Mouse (Mus musculus): Measurements from ENCODE around the gene Olfr463. TPM values are rescaled to one million over a fixed set of nuclear protein-coding genes. Genes with fewer than 3 reads are reported as not detected.
"Not testable (repeated sequence)": the region's sequence is repeated elsewhere in the genome, so short reads cannot be mapped to it uniquely, and the experiment has no call there.

The Olfr463 gene
- polyA plus RNA-seq, 1 experiment from 2014 or later = not detected

- 85% methylated on average over 5 of the region's 5 CpGs for WGBS
- Histone ChIP-seq H3K4me1 (replicated peaks; ENCODE audit: control insufficient read depth, insufficient read depth, low read length) (no peaks in the 10 kb centered on the region), H3K4me2 (replicated peaks; ENCODE audit: low read depth, low read length) (no peak overlapping the region), H3K27me3 (ENCODE audit: control insufficient read depth, insufficient read depth, low read length) (no peaks in the 10 kb centered on the region), H3K9ac (ENCODE audit: low read depth, low read length) (no peak overlapping the region), H3K36me3 (ENCODE audit: control insufficient read depth, insufficient read depth, low read length) (no peaks in the 10 kb centered on the region), H3K27ac (ENCODE audit: low read depth, low read length) (no peak overlapping the region), H3K4me3 (ENCODE audit: low read depth, low read length) (no peak overlapping the region), H3K9me3 (ENCODE audit: control insufficient read depth, low read length) (no peaks in the 10 kb centered on the region)
- ATAC-seq (ENCODE audit: low FRiP score) (no peak), DNase-seq (ENCODE audit: low spot score) (no peak)
Measured at GRCm38 (mm10) chr11:87884856-87885255, 12.3 kb downstream of the Olfr463 start.

GRCm38 (mm10) chr11:87883493-87883892 lies 13.7 kb downstream of the Olfr463 start:
- Histone ChIP-seq H3K36me3 (ENCODE audit: control insufficient read depth, insufficient read depth, low read length) (no peaks in the 10 kb centered on the region), H3K4me1 (replicated peaks; ENCODE audit: control insufficient read depth, insufficient read depth, low read length) (no peaks in the 10 kb centered on the region), H3K4me2 (replicated peaks; ENCODE audit: low read depth, low read length) (no peak overlapping the region), H3K27ac (ENCODE audit: low read depth, low read length) (no peak overlapping the region), H3K9me3 (ENCODE audit: control insufficient read depth, low read length) (no peaks in the 10 kb centered on the region), H3K9ac (ENCODE audit: low read depth, low read length) (no peak overlapping the region), H3K27me3 (ENCODE audit: control insufficient read depth, insufficient read depth, low read length) (no peaks in the 10 kb centered on the region), H3K4me3 (ENCODE audit: low read depth, low read length) (no peak overlapping the region)
- peak; percentile 32 for DNase-seq (ENCODE audit: low spot score)
- WGBS = 49% methylated on average over 5 of the region's 5 CpGs
- no peak for ATAC-seq (ENCODE audit: low FRiP score)

DNA sequence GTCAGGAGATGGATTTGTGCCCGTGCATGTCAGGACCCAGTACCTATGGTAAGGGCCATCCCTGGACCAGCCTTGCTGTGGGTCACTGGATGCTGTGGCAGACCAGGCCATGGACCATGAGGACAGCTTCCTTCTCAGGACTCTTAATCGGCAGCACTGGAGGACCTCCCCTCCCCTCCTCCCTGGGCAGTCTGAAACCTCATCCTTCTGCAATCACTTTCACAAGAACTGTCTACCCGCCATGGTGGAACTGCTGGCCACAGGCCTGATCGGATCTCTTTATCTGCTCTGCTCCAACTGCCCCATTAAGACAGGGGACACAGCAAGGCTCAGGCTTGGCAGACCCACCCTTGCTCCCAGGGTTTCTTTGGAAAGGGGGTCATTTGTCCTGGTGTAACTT lies 15.5 kb downstream of the Olfr463 start:
- ATAC-seq (ENCODE audit: low FRiP score) (no peak), DNase-seq (ENCODE audit: low spot score) (no peak)
- H3K27ac ChIP-seq (ENCODE audit: low read depth, low read length) = no peak overlapping the region
- H3K9me3 ChIP-seq (ENCODE audit: control insufficient read depth, low read length) = no peaks in the 10 kb centered on the region
- H3K27me3 ChIP-seq (ENCODE audit: control insufficient read depth, insufficient read depth, low read length) = no peaks in the 10 kb centered on the region
- 78% methylated on average over 4 of the region's 4 CpGs for WGBS
- no peak overlapping the region for H3K4me2 ChIP-seq (replicated peaks; ENCODE audit: low read depth, low read length)
- no peaks in the 10 kb centered on the region for H3K4me1 ChIP-seq (replicated peaks; ENCODE audit: control insufficient read depth, insufficient read depth, low read length)
- no peak overlapping the region for H3K4me3 ChIP-seq (ENCODE audit: low read depth, low read length)
- no peaks in the 10 kb centered on the region for H3K36me3 ChIP-seq (ENCODE audit: control insufficient read depth, insufficient read depth, low read length)
- H3K9ac ChIP-seq (ENCODE audit: low read depth, low read length) = no peak overlapping the region

- 75% methylated on average over 9 of the region's 9 CpGs for WGBS
- no peak for DNase-seq (ENCODE audit: low spot score)
- Histone ChIP-seq H3K4me1 (replicated peaks; ENCODE audit: control insufficient read depth, insufficient read depth, low read length) (no peaks in the 10 kb centered on the region), H3K9me3 (ENCODE audit: control insufficient read depth, low read length) (no peaks in the 10 kb centered on the region), H3K27me3 (ENCODE audit: control insufficient read depth, insufficient read depth, low read length) (no peaks in the 10 kb centered on the region), H3K36me3 (ENCODE audit: control insufficient read depth, insufficient read depth, low read length) (no peaks in the 10 kb centered on the region), H3K4me2 (replicated peaks; ENCODE audit: low read depth, low read length) (no peak overlapping the region), H3K4me3 (ENCODE audit: low read depth, low read length) (no peak overlapping the region), H3K9ac (ENCODE audit: low read depth, low read length) (no peak overlapping the region), H3K27ac (ENCODE audit: low read depth, low read length) (no peak overlapping the region)
- ATAC-seq (ENCODE audit: low FRiP score) = no peak
Measured at GRCm38 (mm10) chr11:87879826-87880225, 17.4 kb downstream of the Olfr463 start.

- Histone ChIP-seq H3K9ac (ENCODE audit: low read depth, low read length) (no peak within 1 kb of the TSS), H3K36me3 (ENCODE audit: control insufficient read depth, insufficient read depth, low read length) (no peaks in the 10 kb centered on the region), H3K27ac (ENCODE audit: low read depth, low read length) (no peak within 1 kb of the TSS), H3K4me3 (ENCODE audit: low read depth, low read length) (no peak within 1 kb of the TSS), H3K4me2 (replicated peaks; ENCODE audit: low read depth, low read length) (no peak within 1 kb of the TSS), H3K9me3 (ENCODE audit: control insufficient read depth, low read length) (no peaks in the 10 kb centered on the region), H3K27me3 (ENCODE audit: control insufficient read depth, insufficient read depth, low read length) (no peaks in the 10 kb centered on the region), H3K4me1 (replicated peaks; ENCODE audit: control insufficient read depth, insufficient read depth, low read length) (no peaks in the 10 kb centered on the region)
- DNase-seq (ENCODE audit: low spot score) (no peak), ATAC-seq (ENCODE audit: low FRiP score) (no peak)
- 83% methylated on average over 6 of the region's 6 CpGs for WGBS
Measured at GRCm38 (mm10) chr11:87875436-87875835, 21.8 kb downstream of the Olfr463 start, which contains the start of gene Epx. Epx (minus strand) TSS chr11:87875536.

GRCm38 (mm10) chr11:87871766-87872165 lies 25.4 kb downstream of the Olfr463 start:
- Histone ChIP-seq H3K4me1 (replicated peaks; ENCODE audit: control insufficient read depth, insufficient read depth, low read length) (no peaks in the 10 kb centered on the region), H3K9me3 (ENCODE audit: control insufficient read depth, low read length) (no peaks in the 10 kb centered on the region), H3K4me2 (replicated peaks; ENCODE audit: low read depth, low read length) (no peak overlapping the region), H3K27ac (ENCODE audit: low read depth, low read length) (no peak overlapping the region), H3K36me3 (ENCODE audit: control insufficient read depth, insufficient read depth, low read length) (no peaks in the 10 kb centered on the region), H3K9ac (ENCODE audit: low read depth, low read length) (no peak overlapping the region), H3K4me3 (ENCODE audit: low read depth, low read length) (no peak overlapping the region), H3K27me3 (ENCODE audit: control insufficient read depth, insufficient read depth, low read length) (no peaks in the 10 kb centered on the region)
- WGBS = 64% methylated on average over 8 of the region's 8 CpGs
- ATAC-seq (ENCODE audit: low FRiP score) (no peak), DNase-seq (ENCODE audit: low spot score) (no peak)

GRCm38 (mm10) chr11:87870096-87870495 lies 27.1 kb downstream of the Olfr463 start:
- DNase-seq (ENCODE audit: low spot score) (no peak), ATAC-seq (ENCODE audit: low FRiP score) (no peak)
- Histone ChIP-seq H3K36me3 (ENCODE audit: control insufficient read depth, insufficient read depth, low read length) (no peaks in the 10 kb centered on the region), H3K9me3 (ENCODE audit: control insufficient read depth, low read length) (no peaks in the 10 kb centered on the region), H3K4me3 (ENCODE audit: low read depth, low read length) (no peak overlapping the region), H3K9ac (ENCODE audit: low read depth, low read length) (no peak overlapping the region), H3K27me3 (ENCODE audit: control insufficient read depth, insufficient read depth, low read length) (no peaks in the 10 kb centered on the region), H3K4me2 (replicated peaks; ENCODE audit: low read depth, low read length) (no peak overlapping the region), H3K4me1 (replicated peaks; ENCODE audit: control insufficient read depth, insufficient read depth, low read length) (no peaks in the 10 kb centered on the region), H3K27ac (ENCODE audit: low read depth, low read length) (no peak overlapping the region)
- WGBS = 75% methylated on average over 2 of the region's 2 CpGs

GRCm38 (mm10) chr11:87866891-87867290 lies 30.3 kb downstream of the Olfr463 start:
- H3K4me2 ChIP-seq (replicated peaks; ENCODE audit: low read depth, low read length); H3K4me3 ChIP-seq (ENCODE audit: low read depth, low read length); H3K27ac ChIP-seq (ENCODE audit: low read depth, low read length); DNase-seq (ENCODE audit: low spot score); H3K9me3 ChIP-seq (ENCODE audit: control insufficient read depth, low read length); H3K36me3 ChIP-seq (ENCODE audit: control insufficient read depth, insufficient read depth, low read length); H3K4me1 ChIP-seq (replicated peaks; ENCODE audit: control insufficient read depth, insufficient read depth, low read length); H3K9ac ChIP-seq (ENCODE audit: low read depth, low read length); H3K27me3 ChIP-seq (ENCODE audit: control insufficient read depth, insufficient read depth, low read length); ATAC-seq (ENCODE audit: low FRiP score): not testable (repeated sequence)
- WGBS = 81% methylated on average over 1 of the region's 2 CpGs

GRCm38 (mm10) chr11:87862805-87863204 lies 34.4 kb downstream of the Olfr463 start:
- 93% methylated on average over 13 of the region's 13 CpGs for WGBS
- Histone ChIP-seq H3K27me3 (ENCODE audit: control insufficient read depth, insufficient read depth, low read length) (no peaks in the 10 kb centered on the region), H3K4me2 (replicated peaks; ENCODE audit: low read depth, low read length) (no peak overlapping the region), H3K36me3 (ENCODE audit: control insufficient read depth, insufficient read depth, low read length) (no peaks in the 10 kb centered on the region), H3K4me1 (replicated peaks; ENCODE audit: control insufficient read depth, insufficient read depth, low read length) (no peaks in the 10 kb centered on the region), H3K27ac (ENCODE audit: low read depth, low read length) (no peak overlapping the region), H3K4me3 (ENCODE audit: low read depth, low read length) (no peak overlapping the region), H3K9me3 (ENCODE audit: control insufficient read depth, low read length) (no peaks in the 10 kb centered on the region), H3K9ac (ENCODE audit: low read depth, low read length) (no peak overlapping the region)
- ATAC-seq (ENCODE audit: low FRiP score) (no peak), DNase-seq (ENCODE audit: low spot score) (no peak)
